Mouse (Mus musculus): ENCODE measurements around the gene Otog.
A peak's percentile ranks its signal among the peaks of the same experiment; 100 is the strongest.

Gene Otog

DNA sequence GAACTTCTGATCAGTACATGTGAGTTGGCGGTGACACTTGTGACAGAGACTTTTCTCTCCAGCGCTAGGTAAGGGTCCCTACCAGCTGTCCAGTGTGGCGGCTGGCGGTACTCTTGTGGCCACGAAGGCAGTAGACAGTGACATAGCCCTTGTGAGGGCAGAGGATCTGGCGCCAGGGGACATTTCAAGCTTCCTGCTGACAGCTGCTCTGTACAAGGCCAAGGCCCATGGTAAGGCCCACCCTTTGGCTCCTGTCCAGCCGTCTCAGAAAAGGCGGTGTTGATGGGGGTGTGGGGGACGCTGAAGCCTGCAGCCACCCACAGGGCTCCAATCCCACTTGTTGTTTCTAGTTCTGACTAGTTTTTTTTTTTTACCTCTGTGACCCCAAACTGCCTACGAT lies 42.9 kb downstream of the Otog start:
- peak; percentile 6 for DNase-seq (ENCODE audit: low spot score)

GRCm38 (mm10) chr7:46285161-46285839 lies 44.5 kb downstream of the Otog start:
- DNase-seq (ENCODE audit: low spot score): no peak

DNA sequence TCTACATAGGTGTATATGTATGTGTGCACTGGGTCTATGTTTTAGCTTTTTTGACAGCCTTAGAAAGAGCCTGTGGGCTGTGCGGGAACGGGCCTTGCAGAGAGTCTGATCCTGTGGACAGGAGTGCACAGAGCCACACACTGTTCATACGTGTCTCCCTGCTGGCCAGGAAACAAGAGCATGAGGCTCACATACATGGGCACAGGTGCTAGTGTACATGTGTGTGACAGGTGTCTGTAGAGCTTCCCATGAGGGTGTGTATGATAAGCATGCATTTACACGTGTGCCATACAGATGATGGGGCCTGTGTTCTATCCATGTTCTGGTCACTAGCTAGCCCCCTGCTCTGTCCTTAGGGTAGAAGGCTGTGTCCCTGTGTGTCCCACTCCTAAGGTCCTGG lies 45.6 kb downstream of the Otog start:
- DNase-seq (ENCODE audit: low spot score): no peak

DNA sequence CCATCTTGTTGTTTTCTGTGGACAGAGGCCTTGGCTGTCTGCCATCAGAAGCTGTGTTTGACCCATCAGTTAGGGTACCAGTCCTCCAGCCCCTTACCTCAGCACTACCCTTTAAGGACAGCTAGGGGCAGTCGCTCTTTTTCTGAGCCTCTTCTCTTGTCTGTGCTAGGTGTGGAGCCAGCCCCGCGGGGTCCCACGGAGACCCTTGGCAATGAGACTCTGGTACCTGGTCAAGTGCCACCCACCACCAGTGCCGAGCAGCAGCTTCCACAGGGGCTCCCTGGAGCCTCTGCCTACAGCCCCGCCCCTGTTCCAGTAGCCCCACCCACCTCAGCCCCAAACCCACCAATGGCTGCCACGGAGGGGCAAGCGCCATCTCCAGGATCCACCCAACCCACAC lies 46.3 kb downstream of the Otog start:
- no peak for DNase-seq (ENCODE audit: low spot score)

DNA sequence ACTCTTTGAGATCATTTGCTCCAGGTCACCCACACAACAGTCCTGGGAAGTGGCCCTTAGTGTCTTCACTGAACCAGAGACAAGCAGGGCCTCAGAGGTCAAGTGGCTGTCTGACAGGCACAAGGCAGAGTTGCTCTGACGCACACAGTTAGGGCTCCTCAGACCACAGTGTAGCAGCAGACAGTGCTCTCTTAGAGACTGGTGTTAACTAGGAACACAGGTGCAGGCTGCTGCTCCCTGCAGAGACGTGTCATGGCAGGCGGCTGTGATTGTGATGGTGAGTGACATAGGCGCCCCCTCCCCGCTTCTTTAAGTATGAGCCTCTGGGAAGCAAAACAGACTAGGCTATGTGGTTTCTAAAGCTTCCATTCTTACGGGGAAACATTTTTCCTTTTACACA lies 55.5 kb downstream of the Otog start:
- no peak for DNase-seq (ENCODE audit: low spot score)

- no peak for DNase-seq (ENCODE audit: low spot score)
These were observed 60.3 kb downstream of the Otog start for GRCm38 (mm10) chr7:46301031-46301632.

- no peak for DNase-seq (ENCODE audit: low spot score)
These were observed 72.7 kb downstream of the Otog start for GRCm38 (mm10) chr7:46313486-46313885.

GRCm38 (mm10) chr7:46314220-46315009 lies 73.6 kb downstream of the Otog start:
- no peak for DNase-seq (ENCODE audit: low spot score)

- no peak for DNase-seq (ENCODE audit: low spot score)
These were observed 74.9 kb downstream of the Otog start for GRCm38 (mm10) chr7:46315692-46316091.

GRCm38 (mm10) chr7:46316948-46317347 lies 76.2 kb downstream of the Otog start:
- DNase-seq (ENCODE audit: low spot score): no peak

- DNase-seq (ENCODE audit: low spot score): no peak
These were observed 80.5 kb downstream of the Otog start for GRCm38 (mm10) chr7:46321242-46321641.

DNA sequence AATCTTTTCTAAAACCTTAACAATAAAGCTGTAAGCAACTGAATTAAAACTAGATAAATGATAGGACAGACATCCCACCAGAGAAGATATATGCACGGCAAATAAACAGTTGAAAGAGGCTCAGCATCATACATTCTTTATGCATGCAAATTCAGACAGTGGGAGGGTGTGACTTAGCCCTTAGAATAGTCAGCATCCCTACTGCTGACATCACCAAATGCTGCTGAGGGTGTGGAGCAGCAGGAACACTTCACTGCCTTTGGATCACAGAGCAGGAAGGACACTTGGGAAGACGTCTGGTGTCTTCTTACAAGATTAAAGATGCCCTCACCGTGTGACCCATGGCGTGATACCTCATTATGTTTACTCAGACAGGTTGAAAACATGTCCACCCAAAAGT lies 87.1 kb downstream of the Otog start:
- DNase-seq (ENCODE audit: low spot score): no peak

GRCm38 (mm10) chr7:46337397-46337796 lies 96.6 kb downstream of the Otog start:
- no peak for DNase-seq (ENCODE audit: low spot score)

DNA sequence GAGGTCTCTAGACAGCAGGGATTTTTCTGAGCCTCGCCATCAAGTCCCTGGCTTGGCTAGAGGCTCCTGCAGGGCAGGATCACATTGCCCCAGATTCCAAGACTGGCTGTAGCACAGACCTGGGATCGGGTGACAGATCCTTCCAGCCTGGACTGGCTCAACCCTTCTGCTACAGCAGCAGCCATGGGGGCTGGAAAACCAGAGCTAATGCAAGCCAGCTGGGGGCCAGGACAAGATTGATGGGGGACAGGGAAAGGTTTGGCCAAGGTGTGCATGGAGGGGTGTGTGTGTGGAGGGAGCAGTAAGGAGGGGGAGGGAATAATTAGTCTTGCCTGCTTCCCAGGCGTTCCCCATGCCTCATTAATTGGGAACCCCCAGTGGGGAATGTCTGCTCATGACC lies 99.0 kb downstream of the Otog start:
- no peak for DNase-seq (ENCODE audit: low spot score)

- DNase-seq (ENCODE audit: low spot score): no peak
These were observed 99.5 kb downstream of the Otog start for GRCm38 (mm10) chr7:46340295-46340694.

- DNase-seq (ENCODE audit: low spot score): no peak
These were observed 100.7 kb downstream of the Otog start for GRCm38 (mm10) chr7:46341471-46341870.

- DNase-seq (ENCODE audit: low spot score): no peak
These were observed 106.9 kb downstream of the Otog start for GRCm38 (mm10) chr7:46347692-46348091.

- no peak for DNase-seq (ENCODE audit: low spot score)
These were observed 108.0 kb downstream of the Otog start for GRCm38 (mm10) chr7:46348813-46349212.

GRCm38 (mm10) chr7:46350119-46350702 lies 109.4 kb downstream of the Otog start:
- DNase-seq (ENCODE audit: low spot score): no peak

DNA sequence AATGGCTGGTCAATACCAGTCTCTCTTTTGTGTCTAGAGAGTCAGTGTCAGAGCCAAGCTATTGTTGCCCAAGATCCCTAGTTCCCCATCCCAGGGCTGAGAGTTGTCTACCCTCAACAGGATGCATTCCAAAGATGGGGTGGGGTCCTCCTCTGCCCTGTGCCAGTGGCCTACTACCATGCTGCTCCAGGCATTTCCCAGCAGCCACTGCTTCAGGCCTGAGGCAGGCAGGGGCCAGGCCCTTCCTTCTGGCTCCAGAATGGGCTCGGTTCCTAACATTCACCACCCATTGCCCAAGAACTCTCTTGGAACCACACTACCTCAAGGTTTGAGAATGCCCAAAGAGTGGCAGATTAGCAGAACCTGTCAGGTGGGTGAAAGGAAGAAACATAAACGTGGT lies 112.0 kb downstream of the Otog start:
- no peak for DNase-seq (ENCODE audit: low spot score)

DNA sequence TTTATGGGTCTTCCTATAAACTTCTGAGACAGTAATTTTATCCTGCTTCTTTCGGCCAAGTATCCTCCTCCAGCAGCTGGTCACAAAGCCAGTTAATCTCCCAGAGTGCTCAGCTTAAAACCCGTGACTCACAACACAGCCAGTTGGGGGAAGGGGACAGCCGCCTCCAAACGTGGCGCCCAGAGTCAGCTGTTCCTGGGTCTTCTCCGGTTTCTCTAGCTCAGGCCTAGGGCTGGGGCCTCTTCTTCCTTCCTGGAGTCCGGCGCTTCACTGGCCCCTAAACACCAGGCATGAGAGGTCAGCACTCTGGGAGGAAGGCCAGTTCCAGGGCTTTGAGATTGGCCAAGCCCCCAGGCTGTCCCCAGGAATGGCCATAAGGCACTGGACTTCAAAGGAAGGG lies 112.4 kb downstream of the Otog start:
- DNase-seq (ENCODE audit: low spot score): no peak

DNA sequence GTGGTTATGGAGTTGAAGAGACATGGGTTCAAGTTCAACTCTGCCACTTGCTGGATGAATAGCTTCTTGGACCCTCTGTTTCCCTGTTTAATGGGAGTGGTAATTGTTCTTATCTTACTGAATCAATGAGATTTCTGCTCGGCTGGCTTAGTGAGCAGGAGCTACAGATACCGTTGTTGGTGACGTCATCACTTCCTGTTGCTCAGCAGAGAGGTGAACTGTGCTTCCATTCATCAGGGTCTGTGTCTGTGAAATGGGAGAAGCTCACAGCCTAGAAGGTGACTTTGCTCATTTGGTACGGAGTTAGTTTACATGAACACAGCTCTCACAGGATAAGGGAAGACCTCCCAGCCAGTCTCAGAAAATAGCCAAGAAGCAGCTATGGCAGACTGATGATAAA lies 113.1 kb downstream of the Otog start:
- DNase-seq (ENCODE audit: low spot score): no peak

Data from ovary, postnatal 14 days (tissue).